Mouse (Mus musculus) testis, adult 2 months (tissue): ENCODE measurements around the gene Cd37.

Experiments used
- CTCF ChIP-seq: fragments of 200-500 bp; IDR thresholded peaks from 2 replicates; pipeline ENCODE4 v1.5.1; 2012; ENCODE audit warnings: low read depth, mild to moderate bottlenecking, inconsistent platforms, low read length, moderate library complexity; ENCODE audit not compliant: control insufficient read depth, insufficient read depth, insufficient replicate concordance
- POLR2A ChIP-seq: fragments of 200-500 bp; IDR thresholded peaks from 2 replicates; pipeline ENCODE4 v1.6.1; 2012; ENCODE audit warnings: low read depth, mild to moderate bottlenecking, inconsistent platforms, low read length, moderate library complexity; ENCODE audit not compliant: control insufficient read depth

DNA sequence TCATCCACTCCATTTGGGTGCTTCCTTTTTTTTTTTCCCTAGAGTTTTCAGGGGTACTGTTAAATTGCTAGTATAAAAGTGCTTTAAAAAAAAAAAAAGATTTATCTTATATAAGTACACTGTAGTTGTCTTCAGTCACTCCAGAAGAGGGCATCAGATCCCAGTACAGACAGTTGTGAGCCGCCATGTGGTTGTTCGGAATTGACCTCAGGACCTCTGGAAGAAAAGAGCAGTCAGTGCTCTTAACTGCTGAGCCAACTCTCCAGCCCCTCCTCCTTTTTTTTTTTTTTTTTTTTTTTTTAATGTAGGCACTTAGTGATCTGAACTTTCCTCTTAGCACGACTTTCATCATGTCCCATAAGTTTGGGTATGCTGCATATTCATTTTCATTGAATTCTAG lies 8.8 kb upstream of the Cd37 start:
- no peak for TF ChIP-seq CTCF
- no peak for TF ChIP-seq POLR2A
